Mouse (Mus musculus) CH12.LX (cell line): Measurements from ENCODE around the gene Acsl6. TPM values are rescaled to one million over a fixed set of nuclear protein-coding genes. Genes with fewer than 3 reads are reported as not detected.

ENCODE experiments used
- DNase-seq: peaks from one replicate; pipeline ENCODE4 v3.0.0-alpha.2; 2013; ENCODE audit errors: extremely low read depth
- H3K27ac ChIP-seq: 2 replicates; pipeline ENCODE4 v1.5.1; 2012; ENCODE audit warnings: low read depth, mild to moderate bottlenecking, control low read depth, moderate library complexity; ENCODE audit not compliant: insufficient read depth
- H3K27me3 ChIP-seq: replicated peaks from 2 replicates; pipeline ENCODE3; 2012; ENCODE audit warnings: inconsistent platforms
- H3K36me3 ChIP-seq, 2 experiments: replicated peaks in 1 of 2; 2 replicates each; pipeline versions ENCODE3 to v1.6.1; 2012; ENCODE audit warnings: inconsistent platforms in 1 of 2, low read length in 1 of 2, mild to moderate bottlenecking in 1 of 2, mixed read lengths in 1 of 2, moderate library complexity in 1 of 2; ENCODE audit not compliant: control insufficient read depth in 1 of 2, insufficient read depth in 1 of 2
- H3K4me1 ChIP-seq, 2 experiments: 2 replicates each; pipeline ENCODE4 v1.6.1; 2012; ENCODE audit warnings: inconsistent platforms in 1 of 2, moderate library complexity in 1 of 2; ENCODE audit not compliant: insufficient read depth in 2 of 2, control insufficient read depth in 1 of 2
- H3K4me2 ChIP-seq: 2 replicates; pipeline ENCODE4 v1.6.1; 2012; ENCODE audit warnings: low read depth, mild to moderate bottlenecking, control low read depth; ENCODE audit not compliant: poor library complexity, insufficient read depth, severe bottlenecking
- H3K4me3 ChIP-seq, 3 experiments: fragments of 150-350 bp in 1 of 3; sonication (generic) in 1 of 3; replicated peaks in 1 of 3; 2 replicates each; pipeline versions ENCODE3 to v1.5.1; 2011 to 2012; ENCODE audit warnings: low read depth in 2 of 3, low read length in 2 of 3, mild to moderate bottlenecking in 2 of 3, moderate library complexity in 2 of 3, control low read depth in 1 of 3, improper control_type of control experiment in 1 of 3, inconsistent platforms in 1 of 3, mixed read lengths in 1 of 3; ENCODE audit not compliant: poor library complexity in 1 of 3
- H3K79me2 ChIP-seq: replicated peaks from 2 replicates; pipeline ENCODE4 v1.6.1; 2012; ENCODE audit warnings: mild to moderate bottlenecking, moderate library complexity; ENCODE audit not compliant: control insufficient read depth, poor library complexity, insufficient read depth, severe bottlenecking; ENCODE audit errors: extremely low read depth
- H3K9ac ChIP-seq: 2 replicates; pipeline ENCODE4 v1.6.1; 2012; ENCODE audit warnings: low read depth, mild to moderate bottlenecking, control low read depth, moderate library complexity; ENCODE audit not compliant: insufficient read depth
- H3K9me3 ChIP-seq: replicated peaks from 2 replicates; pipeline ENCODE3; 2012; ENCODE audit warnings: low read length, inconsistent platforms, mixed read lengths
- BHLHE40 ChIP-seq: IDR thresholded peaks from 2 replicates; pipeline ENCODE4 v1.6.1; 2011; ENCODE audit warnings: mild to moderate bottlenecking, low read depth, low read length, improper control_type of control experiment
- CHD1 ChIP-seq: IDR thresholded peaks from 2 replicates; pipeline ENCODE4 v1.6.1; 2012; ENCODE audit warnings: low read depth, low read length, improper control_type of control experiment, inconsistent platforms
- CHD2 ChIP-seq: IDR thresholded peaks from 2 replicates; pipeline ENCODE4 v1.6.1; 2011; ENCODE audit warnings: low read length, improper control_type of control experiment
- CTCF ChIP-seq, 2 experiments: IDR thresholded peaks in 1 of 2; conservative IDR thresholded peaks in 1 of 2; 2 replicates each; pipeline ENCODE4 v1.5.1; 2011 to 2012; ENCODE audit warnings: low read depth in 2 of 2, low read length in 2 of 2, improper control_type of control experiment in 1 of 2, inconsistent platforms in 1 of 2, mild to moderate bottlenecking in 1 of 2, moderate library complexity in 1 of 2
- E2F4 ChIP-seq: IDR thresholded peaks from 2 replicates; pipeline ENCODE4 v1.6.1; 2011; ENCODE audit warnings: low read depth, low read length, improper control_type of control experiment; ENCODE audit not compliant: insufficient replicate concordance
- ELF1 ChIP-seq: IDR thresholded peaks from 2 replicates; pipeline ENCODE4 v1.6.1; 2014; ENCODE audit warnings: low read depth, mild to moderate bottlenecking, inconsistent platforms, low read length, improper control_type of control experiment
- EP300 ChIP-seq: IDR thresholded peaks from 2 replicates; pipeline ENCODE4 v1.6.1; 2011; ENCODE audit warnings: low read length, improper control_type of control experiment
- ETS1 ChIP-seq: conservative IDR thresholded peaks from 2 replicates; pipeline ENCODE4 v1.6.1; 2012; ENCODE audit warnings: low read depth, mild to moderate bottlenecking, inconsistent platforms, low read length, improper control_type of control experiment, moderate library complexity
- GABPA ChIP-seq: IDR thresholded peaks from 2 replicates; pipeline ENCODE4 v1.6.1; 2012; ENCODE audit warnings: low read depth, low read length, improper control_type of control experiment, inconsistent platforms; ENCODE audit not compliant: insufficient replicate concordance
- HCFC1 ChIP-seq: IDR thresholded peaks from 2 replicates; pipeline ENCODE4 v1.6.1; 2012; ENCODE audit warnings: low read depth, mild to moderate bottlenecking, inconsistent platforms, low read length, improper control_type of control experiment
- IRF4 ChIP-seq: IDR thresholded peaks from 2 replicates; pipeline ENCODE4 v1.6.1; 2014; ENCODE audit warnings: low read depth, mild to moderate bottlenecking, inconsistent platforms, low read length, improper control_type of control experiment
- JUN ChIP-seq: IDR thresholded peaks from 2 replicates; pipeline ENCODE4 v1.6.1; 2011; ENCODE audit warnings: low read depth, mild to moderate bottlenecking, low read length, improper control_type of control experiment, moderate library complexity; ENCODE audit not compliant: insufficient read depth
- JUND ChIP-seq: conservative IDR thresholded peaks from 2 replicates; pipeline ENCODE4 v1.6.1; 2011; ENCODE audit warnings: low read depth, low read length, improper control_type of control experiment
- KAT2A ChIP-seq: IDR thresholded peaks from 2 replicates; pipeline ENCODE4 v1.6.1; 2012; ENCODE audit warnings: low read length, improper control_type of control experiment, inconsistent platforms; ENCODE audit not compliant: insufficient replicate concordance
- MAFK ChIP-seq: IDR thresholded peaks from 2 replicates; pipeline ENCODE4 v1.6.1; 2011; ENCODE audit warnings: low read length, improper control_type of control experiment; ENCODE audit not compliant: insufficient replicate concordance
- MAX ChIP-seq: IDR thresholded peaks from 2 replicates; pipeline ENCODE4 v1.6.1; 2011; ENCODE audit warnings: low read length, improper control_type of control experiment
- MAZ ChIP-seq: IDR thresholded peaks from 2 replicates; pipeline ENCODE4 v1.6.1; 2012; ENCODE audit warnings: low read depth, mild to moderate bottlenecking, inconsistent platforms, low read length, improper control_type of control experiment, moderate library complexity
- MXI1 ChIP-seq: IDR thresholded peaks from 2 replicates; pipeline ENCODE4 v1.6.1; 2011; ENCODE audit warnings: mild to moderate bottlenecking, low read depth, low read length, improper control_type of control experiment
- MYC ChIP-seq: IDR thresholded peaks from 2 replicates; pipeline ENCODE4 v1.6.1; 2011; ENCODE audit warnings: low read depth, mild to moderate bottlenecking, improper control_type of control experiment, low read length
- NELFE ChIP-seq: IDR thresholded peaks from 2 replicates; pipeline ENCODE4 v1.6.1; 2011; ENCODE audit warnings: low read depth, low read length, improper control_type of control experiment
- NRF1 ChIP-seq: IDR thresholded peaks from 2 replicates; pipeline ENCODE4 v1.6.1; 2014; ENCODE audit warnings: low read depth, mild to moderate bottlenecking, inconsistent platforms, low read length, improper control_type of control experiment, moderate library complexity
- PAX5 ChIP-seq: IDR thresholded peaks from 2 replicates; pipeline ENCODE4 v1.6.1; 2012; ENCODE audit warnings: low read length, inconsistent platforms, mixed read lengths
- POLR2A ChIP-seq: IDR thresholded peaks from 2 replicates; pipeline ENCODE4 v1.6.1; 2011; ENCODE audit warnings: low read depth, mild to moderate bottlenecking, improper control_type of control experiment, low read length
- POLR2AphosphoS2 ChIP-seq: IDR thresholded peaks from 2 replicates; pipeline ENCODE4 v1.6.1; 2011; ENCODE audit warnings: low read depth, low read length, improper control_type of control experiment
- RAD21 ChIP-seq: IDR thresholded peaks from 2 replicates; pipeline ENCODE4 v1.6.1; 2011; ENCODE audit warnings: low read depth, mild to moderate bottlenecking, low read length, improper control_type of control experiment, moderate library complexity
- RCOR1 ChIP-seq: conservative IDR thresholded peaks from 2 replicates; pipeline ENCODE4 v1.6.1; 2012; ENCODE audit warnings: low read depth, mild to moderate bottlenecking, inconsistent platforms, low read length, improper control_type of control experiment
- SIN3A ChIP-seq: IDR thresholded peaks from 2 replicates; pipeline ENCODE4 v1.6.1; 2012; ENCODE audit warnings: low read length, improper control_type of control experiment, inconsistent platforms
- SMC3 ChIP-seq: IDR thresholded peaks from 2 replicates; pipeline ENCODE4 v1.6.1; 2011; ENCODE audit warnings: low read depth, low read length, improper control_type of control experiment
- TBP ChIP-seq: conservative IDR thresholded peaks from 2 replicates; pipeline ENCODE4 v1.6.1; 2011; ENCODE audit warnings: low read depth, low read length, improper control_type of control experiment
- TCF12 ChIP-seq: IDR thresholded peaks from 2 replicates; pipeline ENCODE4 v1.6.1; 2014; ENCODE audit warnings: low read depth, mild to moderate bottlenecking, inconsistent platforms, low read length, improper control_type of control experiment
- UBTF ChIP-seq: IDR thresholded peaks from 2 replicates; pipeline ENCODE4 v1.6.1; 2012; ENCODE audit warnings: low read depth, mild to moderate bottlenecking, inconsistent platforms, low read length, improper control_type of control experiment, moderate library complexity
- USF1 ChIP-seq: IDR thresholded peaks from 2 replicates; pipeline ENCODE4 v1.6.1; 2014; ENCODE audit warnings: low read depth, mild to moderate bottlenecking, inconsistent platforms, low read length, improper control_type of control experiment
- USF2 ChIP-seq: conservative IDR thresholded peaks from 2 replicates; pipeline ENCODE4 v1.6.1; 2011; ENCODE audit warnings: low read depth, low read length, improper control_type of control experiment
- ZC3H11A ChIP-seq: IDR thresholded peaks from 2 replicates; pipeline ENCODE4 v1.6.1; 2012; ENCODE audit warnings: low read depth, mild to moderate bottlenecking, inconsistent platforms, low read length, improper control_type of control experiment
- ZKSCAN1 ChIP-seq: IDR thresholded peaks from 2 replicates; pipeline ENCODE4 v1.6.1; 2012; ENCODE audit warnings: low read depth, inconsistent platforms, low read length, improper control_type of control experiment, borderline replicate concordance
- ZMIZ1 ChIP-seq: IDR thresholded peaks from 2 replicates; pipeline ENCODE4 v1.6.1; 2012; ENCODE audit warnings: low read depth, mild to moderate bottlenecking, inconsistent platforms, low read length, improper control_type of control experiment
- ZNF384 ChIP-seq: IDR thresholded peaks from 2 replicates; pipeline ENCODE4 v1.6.1; 2012; ENCODE audit warnings: low read depth, low read length, improper control_type of control experiment, inconsistent platforms
- dilution Hi-C: fragments of 300-500 bp; cut with MboI; formaldehyde crosslinking; loops from 2 replicates; pipeline ENCODE4 v1.14.3; 2020; ENCODE audit warnings: low sequenced_read_pairs; ENCODE audit not compliant: extremely low pct_unique_long_range_greater_than_20kb, extremely low pct_ligation_motif_present
- in situ Hi-C: fragments of 300-500 bp; cut with MboI; formaldehyde crosslinking; loops from 3 replicates; pipeline ENCODE4 v1.14.3; 2019; ENCODE audit warnings: low sequenced_read_pairs, low pct_ligation_motif_present, low pct_unique_long_range_greater_than_20kb, mixed read lengths
- polyA plus RNA-seq: library from polyadenylated mRNA; unstranded; fragments of >175 nt; gene quantifications from 2 replicates; pipeline ENCODE4 v1.2.1, GENCODE M21; 2012; ENCODE audit warnings: low read depth; ENCODE audit not compliant: insufficient read length
- total RNA-seq, 2 experiments: library from RNA; depleted of rRNA; stranded (reverse); fragments of 300-350 nt in 1 of 2; fragments of >200 nt in 1 of 2; gene quantifications; 2 replicates each; pipeline ENCODE4 v1.2.3; 2012 to 2014

The Acsl6 gene
- total RNA-seq (2012; rRNA removed) (94.7 and 96.9 TPM in 2 replicates), total RNA-seq (2014; rRNA removed) (74.1 and 74.9 TPM in 2 replicates), polyA plus RNA-seq (204 and 222 TPM in 2 replicates)

GRCm38 (mm10) chr11:54303728-54304470, at the start of gene Acsl6:
Gene Acsl6, plus strand, starts transcription at chr11:54303798.
- H3K27me3 ChIP-seq, result no peaks in the 10 kb centered on the region
- peak within 1 kb of the TSS; percentile 70 for H3K9ac ChIP-seq
- no peak for TF ChIP-seq ZC3H11A
- no peak for TF ChIP-seq JUND
- TF ChIP-seq USF2, result no peak
- peak; percentile 54 for TF ChIP-seq UBTF
- no peak for TF ChIP-seq ZNF384
- TF ChIP-seq GABPA, result no peak
- TF ChIP-seq IRF4, result peak; percentile 51; the same call in 1 of the 2 replicates
- peak; percentile 57 for TF ChIP-seq POLR2A
- no peak; the same call in none of the 2 replicates for TF ChIP-seq SMC3
- TF ChIP-seq JUN, result no peak
- TF ChIP-seq TCF12, result 0 out of 2 replicates have a peak, but pooled peaks have one; percentile 17
- TF ChIP-seq PAX5, result no peak
- TF ChIP-seq SIN3A, result peak; percentile 32; the same call in 1 of the 2 replicates
- TF ChIP-seq USF1, result no peak
- no peak; the same call in 1 of the 2 replicates for TF ChIP-seq HCFC1
- peak in 1 of 2 experiments; percentile 64; a peak in 2 of 4 replicates for TF ChIP-seq CTCF (conservative IDR thresholded peaks at IDR 0.05 in 1 of 2, IDR thresholded peaks at IDR 0.05 in 1 of 2; ENCODE audit: low read depth in 2 of 2, low read length in 2 of 2)
- 0 out of 2 replicates have a peak, but pooled peaks have one; percentile 21 for TF ChIP-seq CHD1
- TF ChIP-seq MXI1, result peak; percentile 77
- TF ChIP-seq ZKSCAN1, result no peak
- TF ChIP-seq E2F4, result no peak
- TF ChIP-seq ETS1, result no peak
- peak; percentile 46; the same call in 1 of the 2 replicates for TF ChIP-seq MYC
- TF ChIP-seq EP300, result peak; percentile 24; the same call in 1 of the 2 replicates
- no peak for TF ChIP-seq MAFK
- peak; percentile 18; the same call in 1 of the 2 replicates for TF ChIP-seq NELFE
- peak; percentile 29; the same call in 1 of the 2 replicates for TF ChIP-seq ZMIZ1
- TF ChIP-seq KAT2A, result no peak
- TF ChIP-seq RCOR1, result no peak
- TF ChIP-seq MAZ, result peak; percentile 56; the same call in 1 of the 2 replicates
- no peak for TF ChIP-seq NRF1
- no peak for TF ChIP-seq TBP
- TF ChIP-seq ELF1, result peak; percentile 63
- peak; percentile 81 for TF ChIP-seq CHD2
- TF ChIP-seq RAD21, result no peak; the same call in none of the 2 replicates
- peak; percentile 24; the same call in 1 of the 2 replicates for TF ChIP-seq BHLHE40
- TF ChIP-seq POLR2AphosphoS2, result no peak
- peak; percentile 28; the same call in 1 of the 2 replicates for TF ChIP-seq MAX

More at GRCm38 (mm10) chr11:54303728-54304470, at the start of gene Acsl6:
- dilution Hi-C loops, result no loop called here
- Histone ChIP-seq H3K9me3 (peaks cover 4% of the 10 kb centered on the region), H3K79me2 (peaks cover 33% of the 10 kb centered on the region), H3K4me3 (peak within 1 kb of the TSS; percentile 76 to 92 (median 84)), H3K4me2 (peak within 1 kb of the TSS; percentile 63), H3K27ac (peak within 1 kb of the TSS; percentile 40; the same call in 1 of the 2 replicates), H3K4me1 (peaks cover 12 to 67% of the 10 kb centered on the region in 2 experiments), H3K36me3 (peaks cover 0 to 16% of the 10 kb centered on the region in 2 experiments)
- in situ Hi-C loops, result loop anchor here (5.0 to 25.0 kb wide), 3 partner anchors 37 to 358 kb away; partner anchors contain the start of genes Fnip1 and Il3
- peak; percentile 77 for DNase-seq
